Mouse (Mus musculus): ENCODE measurements at regions not wholly inside any gene's neighbourhood (a gene's known extent, or its start where the extent isn't known, plus 50 kb on each side); places are given as distances from the start of the nearest gene placed in this dataset.

- no peak for DNase-seq
Observed at GRCm38 (mm10) chr14:33864796-33865195, 58.6 kb upstream of the Gdf10 start.

GRCm38 (mm10) chr14:33865746-33866145, 57.6 kb upstream of the Gdf10 start:
- DNase-seq = no peak

GRCm38 (mm10) chr14:33867674-33868073, 55.7 kb upstream of the Gdf10 start:
- DNase-seq = no peak
